Mouse (Mus musculus): ENCODE results near the gene Slit1. TPM values are rescaled to one million over a fixed set of nuclear protein-coding genes. Genes with fewer than 3 reads are reported as not detected.

Slit1 gene
- polyA plus RNA-seq, 1 experiment from 2014 or later = 0.05 TPM

DNA sequence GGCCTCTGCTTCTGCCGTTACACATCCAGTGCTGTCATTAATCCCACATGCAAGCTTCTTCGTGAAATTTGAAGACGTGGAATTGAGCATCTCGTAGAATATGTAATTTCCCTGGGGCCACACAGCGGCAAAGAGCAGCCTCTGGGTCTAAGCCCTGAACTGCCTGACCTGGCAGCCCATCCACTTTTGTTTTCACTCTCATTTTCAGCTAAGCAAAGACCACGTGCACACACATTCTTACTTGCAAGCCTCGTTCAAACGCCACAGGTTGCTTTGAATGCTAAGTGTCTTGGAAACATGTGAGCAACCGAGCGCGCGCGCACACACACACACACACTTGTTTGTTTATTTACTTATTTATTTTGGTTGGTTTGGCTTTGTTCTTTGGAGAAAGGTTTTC is 126.4 kb downstream of the Slit1 start:
- no peaks in the 10 kb centered on the region for H3K36me3 ChIP-seq (replicated peaks)
- ATAC-seq (ENCODE audit: insufficient read depth) = no peak
- H3K4me1 ChIP-seq (replicated peaks) = no peaks in the 10 kb centered on the region
- no peaks in the 10 kb centered on the region for H3K9me3 ChIP-seq (replicated peaks)
- no peak overlapping the region for H3K27ac ChIP-seq (replicated peaks)
- H3K4me3 ChIP-seq (replicated peaks) = no peak overlapping the region
- no peaks in the 10 kb centered on the region for H3K27me3 ChIP-seq
- H3K9ac ChIP-seq = no peak overlapping the region
- WGBS (ENCODE audit: insufficient replicate concordance) = 81% methylated on average over 13 of the region's 13 CpGs
- no peak overlapping the region for H3K4me2 ChIP-seq

DNA sequence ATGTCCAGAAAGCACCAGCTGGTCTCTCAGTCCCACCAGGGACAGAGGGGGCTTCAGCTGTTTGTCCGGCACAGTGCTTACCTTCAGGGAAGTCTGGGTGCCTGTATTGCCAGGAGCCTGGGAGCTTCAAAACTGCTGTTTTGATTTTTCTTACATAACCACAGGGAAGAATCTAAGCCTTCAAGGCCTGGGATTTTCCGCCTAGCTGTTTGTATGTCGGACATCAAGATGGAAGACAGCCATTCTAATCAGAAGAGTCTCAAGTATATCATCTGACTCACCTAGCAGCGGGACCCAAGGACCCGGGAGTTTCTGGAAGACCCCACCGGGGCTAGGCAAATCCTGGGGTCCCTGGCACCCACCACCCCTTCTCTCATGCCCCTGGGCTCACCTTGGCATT is 127.2 kb downstream of the Slit1 start:
- Histone ChIP-seq H3K4me3 (replicated peaks) (no peak overlapping the region), H3K4me2 (no peak overlapping the region), H3K9me3 (replicated peaks) (no peaks in the 10 kb centered on the region), H3K4me1 (replicated peaks) (no peaks in the 10 kb centered on the region), H3K27ac (replicated peaks) (no peak overlapping the region), H3K9ac (no peak overlapping the region), H3K27me3 (no peaks in the 10 kb centered on the region), H3K36me3 (replicated peaks) (no peaks in the 10 kb centered on the region)
- ATAC-seq (ENCODE audit: insufficient read depth) = no peak
- WGBS (ENCODE audit: insufficient replicate concordance) = 70% methylated on average over 6 of the region's 6 CpGs

DNA sequence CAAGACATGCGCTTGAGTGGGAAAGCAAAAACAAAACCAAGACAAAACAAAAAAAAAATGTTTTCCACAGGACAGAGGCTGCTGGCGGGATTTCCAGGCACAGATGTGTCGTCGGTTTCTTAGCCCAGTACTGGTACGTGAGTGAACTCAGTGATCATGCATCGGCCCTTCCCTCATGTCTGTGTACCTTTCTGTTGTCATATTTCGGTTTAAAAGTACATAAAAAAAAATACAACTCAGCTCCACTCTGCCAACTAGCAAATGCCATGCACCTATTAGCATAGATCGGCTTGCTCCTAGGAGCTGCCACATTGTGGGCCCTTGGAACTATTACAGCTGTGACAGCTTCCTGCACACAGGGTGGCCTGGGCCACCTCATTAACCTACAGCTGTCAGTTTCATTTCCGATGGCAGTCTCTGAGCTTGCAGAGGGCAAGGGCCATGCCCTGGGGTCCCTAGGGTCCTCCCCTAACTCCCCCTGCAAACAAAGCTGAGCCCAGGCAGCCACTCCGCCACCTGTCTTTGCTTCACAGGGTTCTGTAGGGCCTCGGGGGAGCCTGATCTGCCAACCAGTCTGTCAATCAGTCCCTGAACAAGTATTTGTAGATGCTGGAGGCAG is 127.8 kb downstream of the Slit1 start:
- Histone ChIP-seq H3K4me3 (replicated peaks) (no peak overlapping the region), H3K9me3 (replicated peaks) (no peaks in the 10 kb centered on the region), H3K4me2 (no peak overlapping the region), H3K27ac (replicated peaks) (no peak overlapping the region), H3K4me1 (replicated peaks) (no peaks in the 10 kb centered on the region), H3K36me3 (replicated peaks) (no peaks in the 10 kb centered on the region), H3K9ac (no peak overlapping the region), H3K27me3 (no peaks in the 10 kb centered on the region)
- WGBS (ENCODE audit: insufficient replicate concordance) = 56% methylated on average over 11 of the region's 11 CpGs
- no peak for ATAC-seq (ENCODE audit: insufficient read depth)

DNA sequence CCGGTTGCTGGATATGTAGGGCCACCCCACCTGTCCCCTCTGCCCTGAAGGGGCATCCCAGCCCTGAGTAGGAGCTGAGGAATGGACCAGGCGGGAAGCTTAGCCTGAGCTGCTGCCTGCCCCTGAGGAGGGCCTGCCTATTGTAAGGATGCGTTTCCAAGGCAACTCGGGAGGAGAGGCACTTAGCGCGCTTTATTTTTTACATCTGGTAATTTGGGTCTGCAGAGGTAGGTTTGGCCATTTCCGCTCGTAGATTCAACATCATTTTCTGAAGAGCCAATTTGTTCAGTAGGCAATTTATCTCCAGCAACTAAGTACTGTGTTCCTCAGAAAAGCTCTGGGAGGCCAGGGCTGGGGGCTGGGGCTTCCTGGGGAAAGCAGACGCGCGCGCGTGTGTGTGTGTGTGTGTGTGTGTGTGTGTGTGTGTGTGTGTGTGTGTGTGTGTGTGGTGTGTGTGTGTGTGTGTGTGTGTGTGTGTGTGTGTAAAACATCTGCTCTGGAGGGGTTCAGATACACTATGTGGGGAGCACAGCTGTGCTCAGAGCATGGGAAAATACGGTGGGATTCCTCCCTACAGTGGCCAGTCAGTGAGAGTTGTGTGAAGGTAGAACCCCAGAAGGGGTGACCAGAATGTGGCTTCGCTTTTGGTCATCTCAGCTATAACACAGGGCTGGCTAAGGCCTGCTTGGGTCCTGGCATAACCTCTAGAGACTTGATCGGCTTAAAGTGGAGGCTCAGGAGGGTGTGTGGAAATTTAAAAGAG is 130.0 kb downstream of the Slit1 start:
- Histone ChIP-seq H3K4me2 (no peak overlapping the region), H3K36me3 (replicated peaks) (no peaks in the 10 kb centered on the region), H3K9ac (no peak overlapping the region), H3K27ac (replicated peaks) (no peak overlapping the region), H3K4me3 (replicated peaks) (no peak overlapping the region), H3K9me3 (replicated peaks) (no peaks in the 10 kb centered on the region), H3K4me1 (replicated peaks) (no peaks in the 10 kb centered on the region), H3K27me3 (no peaks in the 10 kb centered on the region)
- ATAC-seq (ENCODE audit: insufficient read depth) = no peak
- WGBS (ENCODE audit: insufficient replicate concordance) = 50% methylated on average over 16 of the region's 16 CpGs

DNA sequence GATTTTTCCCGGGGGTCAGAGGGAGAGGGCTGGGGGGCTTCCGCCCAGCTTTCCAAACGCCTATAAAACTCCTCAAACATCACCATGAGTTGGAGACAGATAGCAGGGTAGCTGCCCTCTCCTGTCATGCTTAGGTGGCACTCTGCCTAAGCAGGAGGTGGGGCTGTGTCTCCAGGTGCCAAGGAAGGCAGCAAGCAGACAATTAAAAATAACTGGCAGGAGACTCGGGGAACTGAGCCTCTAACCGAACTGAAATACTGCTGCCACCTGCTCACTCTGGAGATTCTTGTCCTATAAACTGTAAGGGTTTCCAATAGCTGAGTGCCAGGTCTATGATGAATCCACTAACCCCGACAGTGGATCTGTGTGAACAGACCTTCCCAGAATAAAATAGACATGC is 131.8 kb downstream of the Slit1 start:
- Histone ChIP-seq H3K4me1 (replicated peaks) (no peaks in the 10 kb centered on the region), H3K9me3 (replicated peaks) (no peaks in the 10 kb centered on the region), H3K27me3 (no peaks in the 10 kb centered on the region), H3K4me3 (replicated peaks) (no peak overlapping the region), H3K4me2 (no peak overlapping the region), H3K36me3 (replicated peaks) (no peaks in the 10 kb centered on the region), H3K27ac (replicated peaks) (no peak overlapping the region), H3K9ac (no peak overlapping the region)
- WGBS (ENCODE audit: insufficient replicate concordance) = 54% methylated on average over 6 of the region's 6 CpGs
- no peak for ATAC-seq (ENCODE audit: insufficient read depth)

DNA sequence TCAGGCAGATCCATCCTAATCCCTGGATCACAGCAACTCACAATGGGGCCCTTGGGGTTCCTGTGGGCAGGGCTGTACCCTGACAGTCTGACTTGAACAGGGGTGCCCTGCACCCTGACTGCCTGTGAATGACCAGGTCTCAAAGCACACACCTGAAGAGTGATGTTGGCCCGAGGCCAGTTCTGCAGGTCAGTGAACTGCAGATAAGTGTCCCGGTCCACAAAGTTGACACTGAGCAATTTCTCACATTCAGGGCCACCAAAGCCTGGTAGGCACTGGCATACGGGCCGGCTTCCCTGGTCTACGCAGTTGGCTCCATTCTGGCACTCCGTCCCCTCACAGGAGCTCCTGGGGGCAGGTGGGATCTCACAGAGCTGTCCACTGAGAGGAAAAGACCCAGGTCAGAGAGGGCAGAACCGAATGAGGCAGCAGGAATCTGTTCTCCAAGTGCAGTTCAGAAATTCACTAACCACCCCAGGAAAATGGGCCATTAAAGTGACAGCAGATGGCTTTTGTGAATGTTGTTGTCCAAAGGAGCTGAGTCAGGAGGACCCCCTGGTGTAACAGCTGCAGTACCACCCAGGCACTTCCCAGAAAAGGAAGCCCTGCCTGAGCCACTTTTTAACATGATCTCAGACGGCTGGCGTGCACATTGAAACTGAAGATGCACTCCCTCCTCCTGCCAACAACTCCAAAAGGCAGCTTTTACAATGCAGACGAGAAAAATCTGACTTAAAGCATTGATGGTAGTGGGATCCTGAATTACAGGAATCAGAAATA is 137.1 kb downstream of the Slit1 start:
- no peak for ATAC-seq (ENCODE audit: insufficient read depth)
- Histone ChIP-seq H3K9ac (no peak overlapping the region), H3K9me3 (replicated peaks) (no peaks in the 10 kb centered on the region), H3K4me1 (replicated peaks) (no peaks in the 10 kb centered on the region), H3K27ac (replicated peaks) (no peak overlapping the region), H3K27me3 (no peaks in the 10 kb centered on the region), H3K4me2 (no peak overlapping the region), H3K36me3 (replicated peaks) (no peaks in the 10 kb centered on the region), H3K4me3 (replicated peaks) (no peak overlapping the region)
- 56% methylated on average over 10 of the region's 10 CpGs for WGBS (ENCODE audit: insufficient replicate concordance)

DNA sequence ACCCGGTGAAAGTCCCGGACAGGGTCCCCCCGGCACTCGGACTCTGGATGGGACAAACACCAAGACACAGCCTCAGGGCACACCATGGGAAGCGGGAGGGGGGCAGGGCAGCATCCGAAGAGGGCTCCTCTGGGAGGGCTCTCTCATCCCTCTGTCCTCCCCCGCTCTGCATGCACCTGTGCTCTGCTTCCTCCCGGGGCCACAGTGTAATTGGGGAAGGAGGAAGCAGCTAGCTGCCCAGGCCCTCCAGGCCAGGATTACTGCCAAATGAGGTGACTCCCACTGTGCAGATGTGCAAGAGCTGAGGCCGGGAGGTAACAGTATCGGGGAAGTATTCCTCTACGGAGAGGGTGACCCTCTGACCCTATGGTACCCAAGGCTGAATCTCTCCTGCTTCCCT is 142.8 kb downstream of the Slit1 start:
- Histone ChIP-seq H3K9me3 (replicated peaks) (no peaks in the 10 kb centered on the region), H3K36me3 (replicated peaks) (no peaks in the 10 kb centered on the region), H3K27ac (replicated peaks) (no peak overlapping the region), H3K4me1 (replicated peaks) (no peaks in the 10 kb centered on the region; the same call in 1 of the 2 replicates), H3K9ac (no peak overlapping the region), H3K4me2 (no peak overlapping the region), H3K4me3 (replicated peaks) (no peak overlapping the region), H3K27me3 (no peaks in the 10 kb centered on the region)
- WGBS (ENCODE audit: insufficient replicate concordance) = 51% methylated on average over 11 of the region's 11 CpGs
- no peak for ATAC-seq (ENCODE audit: insufficient read depth)

DNA sequence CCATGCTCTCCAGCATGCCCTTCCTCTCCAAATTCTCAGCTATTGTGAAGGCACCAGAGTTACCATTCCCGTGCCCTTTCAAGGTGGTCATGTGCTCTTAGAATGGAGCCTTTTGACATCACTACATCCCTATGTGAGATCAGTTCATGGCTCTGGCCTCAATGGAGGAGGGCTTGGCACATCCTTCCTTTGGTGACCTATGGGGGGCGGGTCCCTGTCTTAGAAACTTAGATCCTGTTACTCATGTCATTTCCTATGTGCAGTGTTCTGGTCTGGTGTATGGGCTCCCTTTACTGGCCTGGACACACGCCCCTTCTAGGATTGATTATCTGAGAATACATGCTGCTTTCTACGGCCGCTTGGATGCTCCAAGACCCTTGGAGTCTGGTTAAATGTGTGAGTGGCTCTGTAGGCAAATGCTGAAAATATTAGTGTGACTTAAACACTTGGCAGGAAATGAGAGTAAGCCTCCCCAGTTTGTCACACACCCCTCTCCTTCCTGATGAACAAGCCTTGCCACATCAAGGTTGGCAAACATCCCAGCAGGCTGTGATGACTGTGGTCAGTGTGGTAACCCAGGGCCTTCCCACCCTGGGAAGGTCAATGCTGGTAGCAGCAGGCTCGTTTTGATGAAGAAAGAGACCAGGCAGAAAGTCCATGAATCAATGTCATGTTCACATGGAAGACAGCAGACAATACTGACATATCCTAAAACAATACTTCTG is 146.1 kb downstream of the Slit1 start:
- H3K4me1 ChIP-seq (replicated peaks) = no peaks in the 10 kb centered on the region; the same call in 1 of the 2 replicates
- peak; percentile 44; the same call in 1 of the 2 replicates for ATAC-seq (ENCODE audit: insufficient read depth)

DNA sequence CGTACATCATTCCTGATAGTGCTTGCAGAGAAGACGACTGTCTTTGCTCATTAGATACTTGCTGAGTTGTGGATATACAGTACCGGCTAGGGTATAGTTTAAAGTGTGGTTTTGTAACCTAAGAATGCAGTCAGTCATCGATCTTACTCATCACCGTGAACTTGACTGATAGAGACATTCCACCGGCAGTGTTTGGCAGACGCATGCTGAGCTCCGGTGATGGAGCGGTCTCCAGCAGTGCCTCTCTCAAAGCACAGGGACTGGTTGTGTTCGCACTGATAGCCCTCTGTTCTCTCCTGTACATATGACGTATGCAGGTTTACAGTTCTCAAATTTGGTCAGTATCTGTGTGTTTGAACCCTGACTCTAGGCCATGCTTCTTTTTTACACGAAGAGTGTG is 151.7 kb downstream of the Slit1 start:
- no peak overlapping the region for H3K9ac ChIP-seq
- no peak for ATAC-seq (ENCODE audit: insufficient read depth)
- WGBS (ENCODE audit: insufficient replicate concordance) = 75% methylated on average over 12 of the region's 12 CpGs

More for the DNA sequence above, 146.1 kb downstream of the Slit1 start:
- H3K36me3 ChIP-seq (replicated peaks) = no peaks in the 10 kb centered on the region
- H3K27me3 ChIP-seq = no peaks in the 10 kb centered on the region
- H3K9ac ChIP-seq = no peak overlapping the region
- 42% methylated on average over 6 of the region's 6 CpGs for WGBS (ENCODE audit: insufficient replicate concordance)
- no peak overlapping the region for H3K4me2 ChIP-seq
- H3K9me3 ChIP-seq (replicated peaks) = no peaks in the 10 kb centered on the region
- H3K27ac ChIP-seq (replicated peaks) = no peak overlapping the region
- H3K4me3 ChIP-seq (replicated peaks) = no peak overlapping the region

DNA sequence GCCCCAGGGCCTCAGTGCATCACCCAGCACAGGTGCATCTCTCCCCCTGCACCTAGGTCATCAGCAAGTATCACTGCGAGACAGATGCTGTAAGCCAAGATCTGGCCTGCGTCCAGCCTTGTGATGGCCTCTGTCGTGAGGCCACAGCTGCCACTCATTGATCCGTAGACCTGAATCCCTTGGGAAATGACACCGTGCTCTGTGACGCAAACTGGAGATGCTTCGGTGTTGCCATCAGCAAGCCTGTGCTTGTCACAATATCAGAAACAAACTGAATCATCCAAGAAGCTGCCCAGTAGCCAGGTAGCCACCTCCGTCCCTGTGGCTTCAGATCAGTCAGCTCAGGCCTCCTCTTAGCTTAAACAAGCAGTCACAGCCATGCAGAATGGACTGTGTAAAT is 153.8 kb downstream of the Slit1 start:
- Histone ChIP-seq H3K9me3 (replicated peaks) (no peaks in the 10 kb centered on the region), H3K27me3 (no peaks in the 10 kb centered on the region), H3K27ac (replicated peaks) (no peak overlapping the region), H3K36me3 (replicated peaks) (0 out of 2 replicates have a peak, but pooled peaks cover 1% of the 10 kb centered on the region), H3K4me3 (replicated peaks) (no peak overlapping the region), H3K4me2 (no peak overlapping the region), H3K9ac (no peak overlapping the region), H3K4me1 (replicated peaks) (no peaks in the 10 kb centered on the region)
- no peak for ATAC-seq (ENCODE audit: insufficient read depth)
- WGBS (ENCODE audit: insufficient replicate concordance) = 81% methylated on average over 8 of the region's 8 CpGs

More for the DNA sequence above, 151.7 kb downstream of the Slit1 start:
- no peaks in the 10 kb centered on the region for H3K36me3 ChIP-seq (replicated peaks)
- H3K4me2 ChIP-seq = no peak overlapping the region
- no peak overlapping the region for H3K4me3 ChIP-seq (replicated peaks)
- H3K4me1 ChIP-seq (replicated peaks) = no peaks in the 10 kb centered on the region
- H3K27ac ChIP-seq (replicated peaks) = no peak overlapping the region
- H3K27me3 ChIP-seq = no peaks in the 10 kb centered on the region
- no peaks in the 10 kb centered on the region for H3K9me3 ChIP-seq (replicated peaks)

DNA sequence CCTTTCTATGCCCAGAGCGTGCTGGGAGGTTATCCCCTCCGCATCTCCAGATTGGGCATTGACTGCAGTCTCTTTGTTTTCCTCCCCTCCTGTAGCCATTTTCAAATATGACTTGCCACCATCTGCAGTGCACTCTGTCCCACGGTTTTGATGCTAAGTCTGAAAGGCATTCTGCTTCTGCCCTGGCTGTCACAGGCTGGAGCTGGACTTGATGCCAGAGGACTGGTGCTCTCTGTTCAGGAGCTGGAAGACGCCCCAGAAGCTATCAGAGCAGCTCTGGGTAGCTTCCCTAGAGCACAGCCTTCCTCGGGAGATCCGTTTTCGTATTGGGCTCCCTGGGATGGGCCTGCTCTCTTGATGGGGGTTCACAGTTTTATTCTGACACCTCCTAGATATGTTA is 154.4 kb downstream of the Slit1 start:
- WGBS (ENCODE audit: insufficient replicate concordance) = 73% methylated on average over 7 of the region's 7 CpGs
- no peak overlapping the region for H3K27ac ChIP-seq (replicated peaks)
- no peak for ATAC-seq (ENCODE audit: insufficient read depth)

More for the DNA sequence above, 154.4 kb downstream of the Slit1 start:
- Histone ChIP-seq H3K4me3 (replicated peaks) (no peak overlapping the region), H3K9me3 (replicated peaks) (no peaks in the 10 kb centered on the region), H3K4me2 (no peak overlapping the region), H3K4me1 (replicated peaks) (no peaks in the 10 kb centered on the region), H3K36me3 (replicated peaks) (peaks cover 8% of the 10 kb centered on the region; the same call in 1 of the 2 replicates), H3K27me3 (no peaks in the 10 kb centered on the region), H3K9ac (no peak overlapping the region)

Measured in liver, embryonic 15.5 days (tissue).